Mouse (Mus musculus) hindbrain, embryonic 13.5 days (tissue): ENCODE results near the gene Grip2. TPM values are rescaled to one million over a fixed set of nuclear protein-coding genes. Genes with fewer than 3 reads are reported as not detected.

ENCODE experiments used
- ATAC-seq: fragments of 200-750 bp; cut with Nextera tagmentation; 2 replicates; pipeline ENCODE4 v1.8.0; 2017; ENCODE audit warnings: moderate TSS enrichment; ENCODE audit not compliant: low FRiP score
- H3K27ac ChIP-seq: fragments of 300-500 bp; sonication (generic); 2 replicates; pipeline ENCODE4 v1.5.1; 2015; ENCODE audit warnings: inconsistent platforms, mild to moderate bottlenecking, moderate library complexity
- H3K27me3 ChIP-seq: fragments of 300-500 bp; sonication (generic); 2 replicates; pipeline ENCODE4 v1.6.1; 2015; ENCODE audit warnings: mild to moderate bottlenecking, inconsistent platforms
- H3K36me3 ChIP-seq: fragments of 300-500 bp; sonication (generic); 2 replicates; pipeline ENCODE4 v1.6.1; 2015; ENCODE audit warnings: mild to moderate bottlenecking, inconsistent platforms
- H3K4me1 ChIP-seq: fragments of 300-500 bp; sonication (generic); replicated peaks from 2 replicates; pipeline ENCODE4 v1.6.1; 2015; ENCODE audit warnings: inconsistent platforms
- H3K4me2 ChIP-seq: fragments of 300-500 bp; sonication (generic); 2 replicates; pipeline ENCODE4 v1.6.1; 2015; ENCODE audit warnings: inconsistent platforms, mild to moderate bottlenecking, moderate library complexity
- H3K4me3 ChIP-seq: fragments of 300-500 bp; sonication (generic); 2 replicates; pipeline ENCODE4 v1.5.1; 2015; ENCODE audit warnings: mild to moderate bottlenecking, inconsistent platforms
- H3K9ac ChIP-seq: fragments of 300-500 bp; sonication (generic); 2 replicates; pipeline ENCODE4 v1.6.1; 2015; ENCODE audit warnings: mild to moderate bottlenecking, inconsistent platforms
- H3K9me3 ChIP-seq: fragments of 300-500 bp; sonication (generic); 2 replicates; pipeline ENCODE4 v1.6.1; 2016; ENCODE audit warnings: inconsistent platforms
- WGBS: fragments of 180-500 bp; shearing (Covaris S2); methylation state at CpG from one replicate; pipeline ENCODE4 v1.1.7; 2015; 5-methylcytosine and 5-hydroxymethylcytosine counted together
- polyA plus RNA-seq: library from polyadenylated mRNA; unstranded; fragments of >200 nt; fragmentation: Nextera tagmentation; extraction: Ambion mirVana; gene quantifications from 2 replicates; pipeline ENCODE4 v1.2.1, GENCODE M21; 2015

Gene Grip2
- polyA plus RNA-seq, 1 experiment from 2014 or later = 4.6 TPM

DNA sequence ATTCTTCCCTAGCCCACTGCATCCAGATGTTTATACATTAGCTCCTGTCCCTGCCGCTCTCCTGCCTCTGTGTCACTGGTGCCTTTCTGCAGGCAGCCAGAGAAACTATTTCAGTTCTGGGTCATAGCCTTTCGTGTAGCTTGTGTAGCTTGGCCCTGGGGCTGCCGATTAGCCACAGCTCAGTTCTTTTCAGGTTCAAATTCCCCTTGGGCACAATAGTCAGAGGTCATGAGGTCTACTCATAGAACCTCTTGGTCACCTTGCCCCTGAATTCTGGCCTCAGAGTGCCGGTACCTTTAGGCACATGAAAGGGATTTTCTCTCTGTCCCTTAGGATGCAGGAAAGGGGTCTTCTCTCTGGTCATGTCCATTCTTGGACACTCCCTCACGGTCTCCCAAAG lies 80.3 kb downstream of the Grip2 start:
- H3K27me3 ChIP-seq = no peaks in the 10 kb centered on the region
- H3K36me3 ChIP-seq = peaks cover 89% of the 10 kb centered on the region
- no peak overlapping the region for H3K4me2 ChIP-seq
- no peak overlapping the region for H3K27ac ChIP-seq
- no peaks in the 10 kb centered on the region for H3K9me3 ChIP-seq
- H3K9ac ChIP-seq = no peak overlapping the region
- H3K4me1 ChIP-seq = no peaks in the 10 kb centered on the region
- ATAC-seq = no peak
- WGBS = 67% methylated on average over 5 of the region's 5 CpGs
- H3K4me3 ChIP-seq = no peak overlapping the region

DNA sequence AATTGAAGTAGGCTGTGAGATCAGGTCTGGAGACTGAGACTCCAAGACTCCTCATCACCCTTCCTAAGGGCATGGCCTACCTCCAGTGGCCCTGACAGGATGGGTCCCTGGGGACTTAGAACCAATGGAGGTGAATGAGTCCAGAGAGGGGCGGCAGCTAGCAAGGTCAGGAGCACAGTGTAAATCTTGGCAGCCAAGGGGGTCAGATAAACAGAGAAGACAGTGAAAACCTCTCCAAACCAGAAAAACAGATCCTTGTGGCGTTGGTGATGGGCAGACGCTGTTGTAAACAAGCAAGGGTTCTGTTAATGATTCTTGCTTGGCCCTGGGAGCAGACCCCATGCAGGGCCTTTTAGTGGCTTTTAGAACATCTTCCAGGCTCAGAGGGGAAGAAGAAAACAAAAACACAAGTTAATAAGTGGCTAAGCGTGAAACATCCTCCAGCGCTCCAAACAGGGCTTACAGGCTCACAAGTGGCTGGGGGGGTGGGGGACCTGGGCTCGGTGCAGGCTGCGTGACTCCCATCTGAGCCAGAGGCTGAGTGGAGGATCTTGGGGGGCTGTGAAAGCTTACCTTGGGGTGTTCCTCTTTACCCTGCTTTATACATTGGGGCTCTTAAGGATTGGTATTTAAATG lies 81.0 kb downstream of the Grip2 start:
- WGBS = 55% methylated on average over 7 of the region's 7 CpGs
- H3K36me3 ChIP-seq = peaks cover 87% of the 10 kb centered on the region
- ATAC-seq = no peak

GRCm38 (mm10) chr6:91745246-91745645 lies 81.8 kb downstream of the Grip2 start:
- H3K27ac ChIP-seq = no peak overlapping the region
- H3K4me3 ChIP-seq = no peak overlapping the region
- no peaks in the 10 kb centered on the region for H3K27me3 ChIP-seq
- no peak overlapping the region for H3K4me2 ChIP-seq
- no peaks in the 10 kb centered on the region for H3K9me3 ChIP-seq
- 87% methylated on average over 3 of the region's 3 CpGs for whole genome bisulfite sequencing
- no peaks in the 10 kb centered on the region for H3K4me1 ChIP-seq
- H3K9ac ChIP-seq = no peak overlapping the region
- ATAC-seq = no peak
- peaks cover 86% of the 10 kb centered on the region for H3K36me3 ChIP-seq

More for the DNA sequence above, 81.0 kb downstream of the Grip2 start:
- Histone ChIP-seq H3K4me2 (no peak overlapping the region), H3K9ac (no peak overlapping the region), H3K27ac (no peak overlapping the region), H3K9me3 (no peaks in the 10 kb centered on the region), H3K4me3 (no peak overlapping the region), H3K4me1 (no peaks in the 10 kb centered on the region), H3K27me3 (no peaks in the 10 kb centered on the region)

GRCm38 (mm10) chr6:91743886-91744285 lies 83.2 kb downstream of the Grip2 start:
- ATAC-seq = no peak
- no peak overlapping the region for H3K9ac ChIP-seq
- no peaks in the 10 kb centered on the region for H3K27me3 ChIP-seq
- H3K9me3 ChIP-seq = no peaks in the 10 kb centered on the region
- H3K36me3 ChIP-seq = peaks cover 88% of the 10 kb centered on the region
- H3K4me3 ChIP-seq = no peak overlapping the region
- WGBS = 66% methylated on average over 4 of the region's 4 CpGs
- H3K4me2 ChIP-seq = no peak overlapping the region
- H3K27ac ChIP-seq = no peak overlapping the region
- H3K4me1 ChIP-seq = no peaks in the 10 kb centered on the region

DNA sequence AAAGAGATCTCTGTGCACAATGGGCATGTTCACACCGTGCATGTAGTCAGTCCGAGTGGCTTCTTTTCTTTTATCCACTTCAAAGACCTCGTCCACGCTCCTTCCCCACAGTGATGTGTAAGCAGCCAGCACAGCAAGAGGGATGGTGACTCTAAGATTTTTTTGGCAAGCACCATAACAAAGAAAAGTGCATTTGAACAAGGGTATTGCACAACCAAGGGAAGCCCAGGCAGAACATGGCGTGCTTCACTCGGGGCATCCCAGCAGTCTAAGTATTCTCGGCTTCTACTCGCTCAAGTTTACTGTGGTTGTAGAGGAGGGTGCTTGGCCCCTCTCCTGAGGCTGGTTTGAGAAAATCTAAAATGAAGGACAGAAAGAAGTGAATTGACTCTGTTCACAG lies 84.1 kb downstream of the Grip2 start:
- WGBS = 79% methylated on average over 8 of the region's 8 CpGs
- Histone ChIP-seq H3K4me2 (no peak overlapping the region), H3K36me3 (peaks cover 88% of the 10 kb centered on the region), H3K9ac (no peak overlapping the region), H3K9me3 (no peaks in the 10 kb centered on the region), H3K4me1 (peaks cover 2% of the 10 kb centered on the region; the same call in 1 of the 2 replicates), H3K27me3 (no peaks in the 10 kb centered on the region), H3K27ac (no peak overlapping the region), H3K4me3 (no peak overlapping the region)
- no peak for ATAC-seq

DNA sequence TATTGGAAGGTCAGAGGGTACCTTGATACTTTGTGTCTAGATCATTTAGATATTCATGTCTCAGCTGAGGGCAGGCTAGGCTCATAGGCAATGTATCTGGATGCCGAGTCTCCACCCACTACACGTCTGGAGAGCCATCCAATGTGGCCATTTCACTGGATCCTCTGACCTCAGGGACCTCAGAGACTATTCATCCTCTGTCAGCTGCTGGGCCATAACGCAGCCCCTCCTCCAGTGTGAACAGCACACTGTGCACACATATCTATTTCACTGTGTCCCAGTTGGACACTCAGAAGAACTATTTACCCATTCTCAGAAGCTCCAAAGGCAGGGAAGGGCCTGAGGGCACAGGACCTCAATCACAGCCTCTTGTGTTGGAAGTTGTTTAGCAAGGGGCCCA lies 84.6 kb downstream of the Grip2 start:
- Histone ChIP-seq H3K9ac (peak overlapping the region; percentile 39; the same call in 1 of the 2 replicates), H3K4me2 (no peak overlapping the region), H3K4me1 (peaks cover 7% of the 10 kb centered on the region), H3K27me3 (no peaks in the 10 kb centered on the region), H3K4me3 (no peak overlapping the region), H3K36me3 (peaks cover 88% of the 10 kb centered on the region), H3K9me3 (no peaks in the 10 kb centered on the region), H3K27ac (no peak overlapping the region)
- WGBS = 66% methylated on average over 3 of the region's 3 CpGs
- ATAC-seq = no peak

GRCm38 (mm10) chr6:91741046-91741445 lies 86.0 kb downstream of the Grip2 start:
- H3K27ac ChIP-seq = 0 out of 2 replicates have a peak overlapping the region, but pooled peaks have one; percentile 6
- no peak overlapping the region for H3K4me2 ChIP-seq
- H3K9ac ChIP-seq = no peak overlapping the region
- H3K4me3 ChIP-seq = no peak overlapping the region
- no peaks in the 10 kb centered on the region for H3K27me3 ChIP-seq
- WGBS = 68% methylated on average over 11 of the region's 11 CpGs
- peaks cover 11% of the 10 kb centered on the region for H3K4me1 ChIP-seq
- peak; percentile 77; the same call in 1 of the 2 replicates for ATAC-seq
- no peaks in the 10 kb centered on the region for H3K9me3 ChIP-seq
- H3K36me3 ChIP-seq = peaks cover 88% of the 10 kb centered on the region

DNA sequence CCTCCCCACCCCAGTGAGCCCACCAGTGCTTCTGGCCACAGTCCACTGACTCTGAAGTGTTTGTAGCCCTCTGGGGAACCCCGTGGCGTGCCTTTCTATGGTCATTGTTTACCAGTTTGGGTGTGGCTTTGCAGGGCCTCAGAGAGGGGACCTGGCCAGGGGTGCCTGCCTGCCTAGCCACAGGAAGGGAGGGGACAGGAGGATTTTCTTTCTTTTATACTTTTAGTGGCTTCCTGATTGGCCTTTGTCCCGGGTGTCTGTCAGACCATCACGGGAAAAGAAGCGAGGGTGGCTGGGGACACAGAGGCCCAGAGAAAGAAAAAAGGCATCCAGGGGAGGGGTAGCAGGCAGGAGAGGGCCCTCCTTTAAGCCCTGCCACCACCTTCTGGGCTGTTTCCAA lies 89.0 kb downstream of the Grip2 start:
- ATAC-seq = no peak
- Histone ChIP-seq H3K9ac (no peak overlapping the region), H3K4me3 (no peak overlapping the region), H3K4me2 (no peak overlapping the region), H3K9me3 (no peaks in the 10 kb centered on the region), H3K27me3 (no peaks in the 10 kb centered on the region), H3K36me3 (peaks cover 91% of the 10 kb centered on the region), H3K27ac (0 out of 2 replicates have a peak overlapping the region, but pooled peaks have one; percentile 30), H3K4me1 (peaks cover 11% of the 10 kb centered on the region)
- 18% methylated on average over 5 of the region's 5 CpGs for WGBS

- peaks cover 91% of the 10 kb centered on the region for H3K36me3 ChIP-seq
- no peak overlapping the region for H3K9ac ChIP-seq
- no peak overlapping the region for H3K4me2 ChIP-seq
- no peaks in the 10 kb centered on the region for H3K27me3 ChIP-seq
- WGBS = 89% methylated on average over 7 of the region's 7 CpGs
- peaks cover 11% of the 10 kb centered on the region for H3K4me1 ChIP-seq
- no peak for ATAC-seq
- no peaks in the 10 kb centered on the region for H3K9me3 ChIP-seq
- no peak overlapping the region for H3K27ac ChIP-seq
- no peak overlapping the region for H3K4me3 ChIP-seq
Observed at GRCm38 (mm10) chr6:91737451-91737850, 89.6 kb downstream of the Grip2 start.

GRCm38 (mm10) chr6:91736471-91736870 lies 90.6 kb downstream of the Grip2 start:
- no peak for ATAC-seq
- Histone ChIP-seq H3K4me2 (no peak overlapping the region), H3K36me3 (peaks cover 92% of the 10 kb centered on the region), H3K27ac (0 out of 2 replicates have a peak overlapping the region, but pooled peaks have one; percentile 1), H3K27me3 (no peaks in the 10 kb centered on the region), H3K4me3 (no peak overlapping the region), H3K4me1 (peaks cover 19% of the 10 kb centered on the region), H3K9me3 (no peaks in the 10 kb centered on the region), H3K9ac (no peak overlapping the region; the same call in 1 of the 2 replicates)
- WGBS = 41% methylated on average over 5 of the region's 5 CpGs

GRCm38 (mm10) chr6:91732138-91732537 lies 94.9 kb downstream of the Grip2 start:
- Histone ChIP-seq H3K4me1 (peaks cover 50% of the 10 kb centered on the region), H3K9me3 (no peaks in the 10 kb centered on the region), H3K4me2 (no peak overlapping the region)

DNA sequence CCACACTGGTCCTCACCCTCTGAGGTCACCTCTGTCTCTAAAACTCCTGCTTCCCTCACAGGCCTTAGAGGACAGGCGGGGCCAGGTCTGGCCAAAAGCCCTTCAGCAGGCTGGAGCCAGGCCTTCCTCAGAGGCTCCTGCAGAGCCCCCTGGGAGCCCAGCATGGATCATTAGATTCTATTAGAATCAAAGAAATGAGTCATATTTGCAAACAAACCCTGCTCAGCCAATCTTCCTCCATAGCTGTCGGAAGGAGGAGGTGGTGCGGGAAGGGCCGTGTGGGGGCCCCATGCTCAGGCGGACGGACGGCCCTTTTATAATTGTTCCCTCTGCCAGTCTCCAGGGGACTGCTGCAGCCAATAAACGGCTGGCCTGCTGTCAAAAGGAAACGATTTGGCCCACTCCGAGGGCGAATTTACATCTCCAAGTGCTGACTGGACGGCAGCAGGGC lies 97.3 kb downstream of the Grip2 start:
- Histone ChIP-seq H3K9me3 (no peaks in the 10 kb centered on the region), H3K27me3 (no peaks in the 10 kb centered on the region), H3K36me3 (peaks cover 79% of the 10 kb centered on the region), H3K9ac (peak overlapping the region; percentile 59), H3K27ac (peak overlapping the region; percentile 86), H3K4me3 (no peak overlapping the region), H3K4me1 (peaks cover 49% of the 10 kb centered on the region), H3K4me2 (0 out of 2 replicates have a peak overlapping the region, but pooled peaks have one; percentile 23)
- peak; percentile 46 for ATAC-seq
- 4% methylated on average over 12 of the region's 12 CpGs for WGBS

More at GRCm38 (mm10) chr6:91732138-91732537, 94.9 kb downstream of the Grip2 start:
- Histone ChIP-seq H3K36me3 (peaks cover 82% of the 10 kb centered on the region), H3K27ac (peak overlapping the region; percentile 62; the same call in 1 of the 2 replicates), H3K4me3 (no peak overlapping the region), H3K9ac (no peak overlapping the region), H3K27me3 (no peaks in the 10 kb centered on the region)
- ATAC-seq = peak; percentile 48; the same call in 1 of the 2 replicates
- WGBS = 67% methylated on average over 11 of the region's 11 CpGs
